Mouse (Mus musculus) lung, adult 2 months (tissue): Measurements from ENCODE around the gene Ldb3. TPM values are rescaled to one million over a fixed set of nuclear protein-coding genes. Genes with fewer than 3 reads are reported as not detected.
A peak's percentile ranks its signal among the peaks of the same experiment; 100 is the strongest.

Source experiments
- DNase-seq: peaks from one replicate; pipeline ENCODE4 v3.0.0; 2022
- H3K4me1 ChIP-seq: fragments of 200-500 bp; 2 replicates; pipeline ENCODE4 v1.6.1; 2011; ENCODE audit warnings: low read length; ENCODE audit not compliant: control insufficient read depth, insufficient read depth
- H3K4me3 ChIP-seq: fragments of 200-500 bp; replicated peaks from 2 replicates; pipeline ENCODE3; 2011; ENCODE audit warnings: low read depth, mild to moderate bottlenecking, control low read depth, low read length; ENCODE audit errors: extremely low read depth
- CTCF ChIP-seq: fragments of 200-500 bp; IDR thresholded peaks from 2 replicates; pipeline ENCODE4 v1.5.1; 2011; ENCODE audit warnings: mild to moderate bottlenecking, low read length, control low read depth; ENCODE audit not compliant: insufficient read depth
- POLR2A ChIP-seq: fragments of 200-500 bp; IDR thresholded peaks from 2 replicates; pipeline ENCODE4 v1.6.1; 2011; ENCODE audit warnings: low read depth, mild to moderate bottlenecking, control low read depth, low read length, borderline replicate concordance; ENCODE audit errors: extremely low read depth
- whole genome bisulfite sequencing: fragments of 180-500 bp; shearing (Covaris S2); methylation state at CpG from one replicate; pipeline ENCODE4 v1.1.7; 2018; 5-methylcytosine and 5-hydroxymethylcytosine counted together
- polyA plus RNA-seq: library from polyadenylated mRNA; depleted of rRNA; stranded (reverse); fragments of >200 nt; gene quantifications from 2 replicates; pipeline ENCODE4 v1.2.3, GENCODE M21; 2012

The Ldb3 gene
- polyA plus RNA-seq, 1 experiment = 81.2 TPM

- Histone ChIP-seq H3K4me3 (peak overlapping the region; percentile 79), H3K4me1 (peaks cover 6% of the 10 kb centered on the region)
- DNase-seq = peak; percentile 82
- under 1% methylated on average over 91 of the region's 115 CpGs for WGBS
- TF ChIP-seq CTCF = no peak
- 0 out of 2 replicates have a peak, but pooled peaks have one; percentile 16 for TF ChIP-seq POLR2A
Measured at GRCm38 (mm10) chr14:34502475-34503324, 85.8 kb downstream of the Ldb3 start.

GRCm38 (mm10) chr14:34501804-34502474, 86.5 kb downstream of the Ldb3 start:
- DNase-seq = peak; percentile 65
- WGBS = under 1% methylated on average over 77 of the region's 77 CpGs
- TF ChIP-seq POLR2A = peak; percentile 21; the same call in 1 of the 2 replicates
- no peak for TF ChIP-seq CTCF
- Histone ChIP-seq H3K4me3 (peak overlapping the region; percentile 79), H3K4me1 (peaks cover 10% of the 10 kb centered on the region)

GRCm38 (mm10) chr14:34501447-34501803, 87.1 kb downstream of the Ldb3 start:
- WGBS = 1% methylated on average over 16 of the region's 16 CpGs
- H3K4me1 ChIP-seq = peaks cover 10% of the 10 kb centered on the region
- TF ChIP-seq CTCF (no peak), POLR2A (no peak)
- no peak for DNase-seq
- peak overlapping the region; percentile 79 for H3K4me3 ChIP-seq

GRCm38 (mm10) chr14:34500309-34500708, 88.2 kb downstream of the Ldb3 start:
- H3K4me3 ChIP-seq = no peak overlapping the region
- H3K4me1 ChIP-seq = peaks cover 14% of the 10 kb centered on the region
- DNase-seq = no peak

GRCm38 (mm10) chr14:34499664-34500063, 88.8 kb downstream of the Ldb3 start:
- 57% methylated on average over 4 of the region's 4 CpGs for WGBS
- TF ChIP-seq POLR2A (no peak), CTCF (no peak)

More at GRCm38 (mm10) chr14:34500309-34500708, 88.2 kb downstream of the Ldb3 start:
- WGBS = 12% methylated on average over 4 of the region's 4 CpGs
- no peak for TF ChIP-seq CTCF
- TF ChIP-seq POLR2A = no peak

GRCm38 (mm10) chr14:34497346-34497745, 91.1 kb downstream of the Ldb3 start:
- TF ChIP-seq CTCF (no peak), POLR2A (no peak)
- H3K4me3 ChIP-seq = no peak overlapping the region
- WGBS = 51% methylated on average over 3 of the region's 3 CpGs
- peaks cover 14% of the 10 kb centered on the region for H3K4me1 ChIP-seq
- no peak for DNase-seq

More at GRCm38 (mm10) chr14:34499664-34500063, 88.8 kb downstream of the Ldb3 start:
- DNase-seq = no peak
- Histone ChIP-seq H3K4me1 (peaks cover 14% of the 10 kb centered on the region), H3K4me3 (no peak overlapping the region)

- DNase-seq = no peak
- WGBS = 72% methylated on average over 3 of the region's 3 CpGs
- H3K4me3 ChIP-seq = no peak overlapping the region
- no peak for TF ChIP-seq POLR2A
- TF ChIP-seq CTCF = no peak
- peaks cover 16% of the 10 kb centered on the region for H3K4me1 ChIP-seq
Measured at GRCm38 (mm10) chr14:34493682-34494081, 94.8 kb downstream of the Ldb3 start.

GRCm38 (mm10) chr14:34492688-34493087, 95.8 kb downstream of the Ldb3 start:
- Histone ChIP-seq H3K4me1 (peaks cover 21% of the 10 kb centered on the region), H3K4me3 (no peak overlapping the region)
- TF ChIP-seq POLR2A = no peak
- TF ChIP-seq CTCF = no peak
- WGBS = 64% methylated on average over 2 of the region's 2 CpGs
- DNase-seq = no peak

- no peak for DNase-seq
- peaks cover 14% of the 10 kb centered on the region for H3K4me1 ChIP-seq
- 46% methylated on average over 1 of the region's 1 CpGs for WGBS
Measured at GRCm38 (mm10) chr14:34490965-34491364, 97.5 kb downstream of the Ldb3 start.

More at GRCm38 (mm10) chr14:34490965-34491364, 97.5 kb downstream of the Ldb3 start:
- H3K4me3 ChIP-seq = no peak overlapping the region
- TF ChIP-seq CTCF (no peak), POLR2A (no peak)
